Mouse (Mus musculus) limb, embryonic 14.5 days (tissue): ENCODE measurements around the gene Tbl1x. TPM values are rescaled to one million over a fixed set of nuclear protein-coding genes. Genes with fewer than 3 reads are reported as not detected.

Experiments used
- ATAC-seq: fragments of 200-750 bp; cut with Nextera tagmentation; 2 replicates; pipeline ENCODE4 v1.8.0; 2017; ENCODE audit warnings: low read depth, moderate number of reproducible peaks, moderate TSS enrichment; ENCODE audit not compliant: low FRiP score
- DNase-seq: peaks from one replicate; pipeline ENCODE4 v3.0.0-alpha.2; 2015; ENCODE audit warnings: low spot score
- H3K27ac ChIP-seq: fragments of 300-500 bp; sonication (generic); replicated peaks from 2 replicates; pipeline ENCODE4 v1.5.1; 2014; ENCODE audit warnings: low read depth, mild to moderate bottlenecking, low read length, moderate library complexity, mixed read lengths
- H3K27me3 ChIP-seq: fragments of 300-500 bp; sonication (generic); 2 replicates; pipeline ENCODE4 v1.6.1; 2014; ENCODE audit warnings: low read length, mixed read lengths; ENCODE audit not compliant: control insufficient read depth, insufficient read depth
- H3K36me3 ChIP-seq: fragments of 300-500 bp; sonication (generic); 2 replicates; pipeline ENCODE4 v1.6.1; 2014; ENCODE audit warnings: mild to moderate bottlenecking, low read length, moderate library complexity, mixed read lengths; ENCODE audit not compliant: control insufficient read depth, insufficient read depth
- H3K4me1 ChIP-seq: fragments of 300-500 bp; sonication (generic); 2 replicates; pipeline ENCODE4 v1.6.1; 2014; ENCODE audit warnings: antibody characterized with exemption, low read length, mixed read lengths; ENCODE audit not compliant: control insufficient read depth, insufficient read depth
- H3K4me2 ChIP-seq: fragments of 300-500 bp; sonication (generic); replicated peaks from 2 replicates; pipeline ENCODE4 v1.6.1; 2014; ENCODE audit warnings: low read depth, mild to moderate bottlenecking, low read length, moderate library complexity; ENCODE audit not compliant: severe bottlenecking
- H3K4me3 ChIP-seq: fragments of 300-500 bp; sonication (generic); replicated peaks from 2 replicates; pipeline ENCODE4 v1.5.1; 2014; ENCODE audit warnings: low read length
- H3K9ac ChIP-seq: fragments of 300-500 bp; sonication (generic); 2 replicates; pipeline ENCODE4 v1.6.1; 2014; ENCODE audit warnings: mild to moderate bottlenecking, low read depth, low read length, moderate library complexity; ENCODE audit not compliant: severe bottlenecking
- H3K9me3 ChIP-seq: fragments of 300-500 bp; sonication (generic); 2 replicates; pipeline ENCODE4 v1.6.1; 2016; ENCODE audit warnings: low read length; ENCODE audit not compliant: control insufficient read depth
- POLR2A ChIP-seq: fragments of 200-500 bp; IDR thresholded peaks from 2 replicates; pipeline ENCODE4 v1.8.0; 2012; ENCODE audit warnings: inconsistent platforms, mild to moderate bottlenecking, moderate library complexity, borderline replicate concordance; ENCODE audit not compliant: insufficient read depth, insufficient read length; ENCODE audit errors: extremely low read depth
- WGBS: fragments of 180-500 bp; shearing (Covaris S2); extraction: QIAGEN DNeasy Blood & Tissue Kit; methylation state at CpG from one replicate; pipeline ENCODE4 v1.1.7; 2014; 5-methylcytosine and 5-hydroxymethylcytosine counted together
- polyA plus RNA-seq, 2 experiments: library from polyadenylated mRNA; depleted of rRNA in 1 of 2; stranded (reverse) in 1 of 2; unstranded in 1 of 2; fragments of >200 nt; fragmentation: Nextera tagmentation in 1 of 2; extraction: Ambion mirVana in 1 of 2; gene quantifications; 2 replicates each; pipeline versions ENCODE4 v1.2.1 to v1.2.3; 2012 to 2014

The Tbl1x gene
- polyA plus RNA-seq, 2 experiments, result 56.8 to 77.2 TPM

DNA sequence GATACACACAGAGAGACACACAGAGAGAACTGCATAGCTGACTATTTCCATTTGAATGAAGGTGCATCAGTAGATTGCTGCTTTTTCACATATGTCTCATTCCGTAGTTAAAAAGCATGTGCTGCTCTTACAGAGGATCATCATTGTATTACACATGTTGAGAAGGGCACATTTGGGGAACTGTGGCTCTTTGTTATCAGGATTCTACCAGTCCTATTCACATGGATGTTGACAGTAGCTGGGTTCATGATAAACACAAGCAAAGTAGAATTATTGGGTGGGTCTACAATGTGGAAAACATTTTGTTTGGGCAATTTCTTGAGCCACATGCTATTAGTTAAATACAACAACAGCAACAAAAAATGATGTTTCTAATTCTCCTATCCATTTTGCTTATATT, 55.9 kb downstream of the Tbl1x start:
- no peaks in the 10 kb centered on the region for H3K36me3 ChIP-seq
- DNase-seq, result no peak
- no peak for ATAC-seq
- H3K4me2 ChIP-seq, result no peak overlapping the region
- H3K9ac ChIP-seq, result no peak overlapping the region
- no peak overlapping the region for H3K4me3 ChIP-seq
- no peaks in the 10 kb centered on the region for H3K27me3 ChIP-seq
- no peaks in the 10 kb centered on the region for H3K4me1 ChIP-seq
- TF ChIP-seq POLR2A, result no peak
- H3K9me3 ChIP-seq, result no peaks in the 10 kb centered on the region
- WGBS, result 96% methylated on average over 1 of the region's 1 CpGs
- no peak overlapping the region for H3K27ac ChIP-seq

DNA sequence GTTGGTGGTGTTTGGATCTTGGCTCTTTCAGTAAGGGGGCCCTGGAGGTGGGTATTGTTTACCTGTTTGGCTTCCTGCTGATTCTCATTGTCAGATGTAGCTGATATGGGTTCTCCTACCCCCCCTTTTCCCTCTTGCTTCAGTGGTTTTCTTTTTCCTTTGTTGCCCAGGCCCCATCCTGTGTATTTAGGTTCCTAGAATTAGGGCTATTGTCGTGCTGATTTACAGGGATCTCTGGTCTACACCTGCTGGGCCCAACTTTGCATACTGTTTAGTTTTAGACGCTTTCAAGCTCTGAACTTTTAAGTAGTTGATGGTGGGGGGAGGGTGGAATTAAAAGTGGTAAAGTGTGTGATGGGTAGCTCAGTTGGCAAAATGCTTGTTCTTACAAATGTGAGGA, 57.2 kb downstream of the Tbl1x start:
- no peaks in the 10 kb centered on the region for H3K9me3 ChIP-seq
- WGBS, result 39% methylated on average over 2 of the region's 2 CpGs
- no peak for ATAC-seq

GRCm38 (mm10) chrX:77573743-77574142, 62.9 kb downstream of the Tbl1x start:
- Histone ChIP-seq H3K4me1 (no peaks in the 10 kb centered on the region), H3K36me3 (no peaks in the 10 kb centered on the region), H3K9ac (no peak overlapping the region), H3K9me3 (no peaks in the 10 kb centered on the region), H3K4me3 (no peak overlapping the region), H3K27ac (no peak overlapping the region), H3K4me2 (no peak overlapping the region), H3K27me3 (no peaks in the 10 kb centered on the region)
- 64% methylated on average over 1 of the region's 1 CpGs for WGBS
- DNase-seq (no peak), ATAC-seq (no peak)
- TF ChIP-seq POLR2A, result no peak

More for the DNA sequence above, 57.2 kb downstream of the Tbl1x start:
- no peak for TF ChIP-seq POLR2A
- no peaks in the 10 kb centered on the region for H3K4me1 ChIP-seq
- no peak overlapping the region for H3K4me3 ChIP-seq
- H3K4me2 ChIP-seq, result no peak overlapping the region
- no peak for DNase-seq
- H3K9ac ChIP-seq, result no peak overlapping the region
- H3K27me3 ChIP-seq, result no peaks in the 10 kb centered on the region
- no peak overlapping the region for H3K27ac ChIP-seq
- H3K36me3 ChIP-seq, result no peaks in the 10 kb centered on the region

- TF ChIP-seq POLR2A, result no peak
- 69% methylated on average over 3 of the region's 3 CpGs for WGBS
- H3K4me3 ChIP-seq, result no peak overlapping the region
- no peaks in the 10 kb centered on the region for H3K4me1 ChIP-seq
- no peaks in the 10 kb centered on the region for H3K27me3 ChIP-seq
- no peak overlapping the region for H3K9ac ChIP-seq
- H3K27ac ChIP-seq, result no peak overlapping the region
- no peak overlapping the region for H3K4me2 ChIP-seq
- no peaks in the 10 kb centered on the region for H3K36me3 ChIP-seq
- no peak for ATAC-seq
- DNase-seq, result no peak
- no peaks in the 10 kb centered on the region for H3K9me3 ChIP-seq
Measured at GRCm38 (mm10) chrX:77577108-77577507, 66.3 kb downstream of the Tbl1x start.

DNA sequence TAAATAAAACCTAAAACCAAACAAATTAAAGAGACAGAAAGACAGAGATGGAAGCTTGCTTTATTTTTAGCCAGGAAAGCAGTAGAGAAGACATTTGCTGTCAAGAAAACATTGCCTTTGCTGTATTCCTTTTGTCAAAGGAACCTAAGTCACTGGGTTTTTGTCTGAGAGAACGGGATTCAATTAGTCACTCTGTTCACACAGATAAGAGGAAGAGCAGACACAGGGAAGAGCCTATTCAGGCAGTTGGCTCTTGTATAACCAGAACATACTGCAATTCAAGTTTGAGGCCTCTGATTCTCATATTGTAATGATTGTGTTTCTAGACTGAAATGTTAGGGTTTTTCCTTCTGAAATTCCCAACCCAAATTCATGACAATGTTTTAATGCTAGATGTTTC, 67.4 kb downstream of the Tbl1x start:
- TF ChIP-seq POLR2A, result no peak
- 91% methylated on average over 1 of the region's 1 CpGs for WGBS
- no peak overlapping the region for H3K4me3 ChIP-seq

GRCm38 (mm10) chrX:77579964-77580363, 69.2 kb downstream of the Tbl1x start:
- Histone ChIP-seq H3K36me3 (no peaks in the 10 kb centered on the region), H3K27ac (no peak overlapping the region), H3K27me3 (no peaks in the 10 kb centered on the region), H3K4me3 (no peak overlapping the region), H3K4me2 (no peak overlapping the region), H3K4me1 (no peaks in the 10 kb centered on the region), H3K9me3 (no peaks in the 10 kb centered on the region), H3K9ac (no peak overlapping the region)
- DNase-seq (no peak), ATAC-seq (no peak)
- TF ChIP-seq POLR2A, result no peak
- 78% methylated on average over 4 of the region's 4 CpGs for WGBS

More for the DNA sequence above, 67.4 kb downstream of the Tbl1x start:
- Histone ChIP-seq H3K9me3 (no peaks in the 10 kb centered on the region), H3K27me3 (no peaks in the 10 kb centered on the region), H3K36me3 (no peaks in the 10 kb centered on the region), H3K9ac (no peak overlapping the region), H3K27ac (no peak overlapping the region), H3K4me1 (no peaks in the 10 kb centered on the region), H3K4me2 (no peak overlapping the region)
- DNase-seq (no peak), ATAC-seq (no peak)
